Mouse (Mus musculus) erythroblast, embryonic 14.5 days (primary cell): Measurements from ENCODE around the gene Rln1.

ENCODE experiments used
- GATA1 ChIP-seq: IDR thresholded peaks from 2 replicates; pipeline ENCODE4 v1.6.1; 2012; ENCODE audit warnings: low read length, inconsistent platforms, mixed read lengths
- TAL1 ChIP-seq: IDR thresholded peaks from 3 replicates; pipeline ENCODE4 v1.6.1; 2012; ENCODE audit warnings: low read length, inconsistent platforms, mixed read lengths

GRCm38 (mm10) chr19:29344868-29345267 is 10.4 kb upstream of the Rln1 start:
- TF ChIP-seq TAL1, result no peak
- TF ChIP-seq GATA1, result no peak
